Mouse (Mus musculus): ENCODE measurements around the gene Tor4a.

DNA sequence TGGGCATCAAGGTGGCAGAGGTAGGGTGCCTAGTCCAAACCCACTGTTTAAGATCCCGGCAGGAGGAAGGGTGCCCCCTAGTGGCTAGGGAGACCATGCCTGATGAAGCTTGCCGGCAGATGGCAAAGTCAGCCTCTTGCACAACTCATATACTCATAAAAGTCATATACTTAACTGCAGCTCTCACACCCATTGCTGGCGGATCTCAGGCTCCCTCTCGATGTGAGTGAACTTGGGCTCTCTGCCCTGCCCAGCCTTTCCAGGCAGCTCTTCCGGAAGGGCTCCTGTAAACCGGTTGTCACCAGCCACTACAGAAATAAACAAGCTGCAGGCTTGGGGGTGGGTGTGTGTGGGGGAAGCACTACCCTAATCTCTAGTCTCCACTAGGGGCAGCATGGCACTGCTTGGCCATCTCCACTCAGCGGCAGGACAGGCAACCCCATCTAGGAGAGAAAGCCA, 31.8 kb upstream of the Tor4a start:
- TF ChIP-seq CTCF (conservative IDR thresholded peaks at IDR 0.05; ENCODE audit: insufficient read depth, insufficient read length, low read depth, low read length), result peak; percentile 93
- TF ChIP-seq POLR2A (IDR thresholded peaks at IDR 0.05; ENCODE audit: low read depth, low read length), result peak; percentile 10

Data from kidney, adult 2 months (tissue).